Mouse (Mus musculus): Measurements from ENCODE around the gene Vps8.

Vps8 gene

DNA sequence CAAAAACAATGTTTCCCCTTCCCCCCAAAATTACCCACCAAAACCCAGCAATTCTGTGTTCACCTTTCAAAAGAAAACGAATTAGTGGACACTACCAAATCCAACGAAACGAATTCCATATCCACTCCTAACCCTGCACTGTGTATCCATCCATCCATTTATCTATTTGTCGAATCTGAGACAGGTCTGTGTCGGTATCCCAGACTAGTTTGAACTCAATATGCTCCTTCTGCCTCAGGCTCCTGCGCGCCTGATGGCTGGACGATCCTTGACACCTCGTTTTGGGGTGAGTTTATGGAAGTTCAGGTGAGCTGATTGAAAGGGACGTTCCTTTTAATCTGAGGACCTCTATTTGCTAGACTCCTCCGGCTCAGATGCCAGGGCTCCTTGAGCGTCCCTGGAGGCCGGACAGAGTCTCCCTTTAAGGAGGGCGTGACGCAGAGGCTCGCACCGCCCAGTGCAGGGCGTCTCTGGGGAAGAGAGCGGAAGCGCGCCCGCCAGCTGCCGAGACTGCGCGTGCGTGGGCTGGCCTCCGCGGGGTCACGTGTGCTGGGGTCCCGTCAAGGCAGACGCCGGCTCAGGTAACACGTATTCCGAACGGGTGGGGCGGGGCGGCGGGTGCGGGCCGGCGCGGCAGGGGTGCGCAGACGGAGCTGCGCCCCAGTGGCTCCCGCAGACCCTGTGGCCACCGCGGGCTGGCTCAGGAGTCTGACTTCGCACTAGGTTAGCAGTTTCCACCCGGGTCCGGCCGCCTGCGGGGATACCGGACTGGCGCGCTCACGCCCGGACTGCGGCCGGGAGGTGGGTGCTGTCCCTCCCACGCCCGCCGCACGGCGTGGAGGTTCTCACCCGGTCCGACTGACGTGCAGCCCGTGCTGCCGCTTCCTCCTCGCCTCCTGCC, at the start of gene Vps8:
Vps8 (plus strand) TSS at position 474 of the 901 bp plus-strand sequence.
- in situ Hi-C loops (cut with MboI, MseI): no loop called here

- in situ Hi-C loops (cut with MboI, MseI): loop anchor here (25.0 kb wide), 1 partner anchor 1736 kb away; the partner anchor contains the start of gene Olfr171
These were observed 49.5 kb upstream of the Vps8 start for GRCm38 (mm10) chr16:21373316-21373960.

DNA sequence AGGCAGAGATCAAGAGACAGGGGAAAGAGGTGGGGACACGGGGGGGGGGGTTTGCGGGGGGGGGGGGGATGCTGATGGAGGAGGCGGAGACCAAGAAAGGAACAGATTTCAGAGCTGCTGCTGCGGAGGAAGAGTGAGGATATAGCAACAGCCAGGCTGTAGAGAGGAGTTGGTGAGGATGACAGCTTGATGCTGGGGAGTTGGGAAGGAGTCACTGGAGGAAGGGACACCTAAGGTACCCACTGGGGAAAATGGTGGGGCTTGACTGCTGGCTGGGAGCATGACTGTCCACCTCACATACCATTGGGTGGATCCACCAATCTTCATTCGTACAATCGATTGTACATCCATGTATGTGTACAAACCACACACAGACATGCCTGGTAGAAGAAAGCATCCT, 48.9 kb upstream of the Vps8 start:
- in situ Hi-C loops (cut with MboI, MseI): loop anchor here (25.0 kb wide), 1 partner anchor 1737 kb away; the partner anchor contains the start of gene Olfr171

- in situ Hi-C loops (cut with MboI, MseI): no loop called here
These were observed 47.8 kb upstream of the Vps8 start for GRCm38 (mm10) chr16:21375147-21375546.

GRCm38 (mm10) chr16:21376316-21376715, 46.6 kb upstream of the Vps8 start:
- in situ Hi-C loops (cut with MboI, MseI): no loop called here

- in situ Hi-C loops (cut with MboI, MseI): no loop called here
These were observed 45.8 kb upstream of the Vps8 start for GRCm38 (mm10) chr16:21376949-21377604.

DNA sequence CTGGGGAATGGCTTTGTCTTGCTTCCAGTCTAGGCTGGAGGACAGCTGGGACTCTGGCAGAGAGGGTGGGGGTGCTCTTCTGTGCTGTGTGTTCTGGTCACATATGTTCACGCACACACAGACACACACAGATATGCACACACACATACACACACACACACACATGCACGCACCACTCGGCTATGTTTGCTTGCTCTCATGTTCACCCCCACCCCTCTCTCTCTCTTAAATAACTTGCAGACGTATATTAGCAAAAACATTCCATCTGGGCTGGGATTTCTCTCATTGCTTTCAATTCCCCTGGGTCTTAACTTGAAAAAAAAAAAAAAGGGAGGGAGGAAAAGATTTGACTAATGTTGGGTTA, 45.3 kb upstream of the Vps8 start:
- in situ Hi-C loops (cut with MboI, MseI): no loop called here

- in situ Hi-C loops (cut with MboI, MseI): no loop called here
These were observed 41.4 kb upstream of the Vps8 start for GRCm38 (mm10) chr16:21381469-21381868.

GRCm38 (mm10) chr16:21382152-21382911, 40.6 kb upstream of the Vps8 start:
- in situ Hi-C loops (cut with MboI, MseI): no loop called here

DNA sequence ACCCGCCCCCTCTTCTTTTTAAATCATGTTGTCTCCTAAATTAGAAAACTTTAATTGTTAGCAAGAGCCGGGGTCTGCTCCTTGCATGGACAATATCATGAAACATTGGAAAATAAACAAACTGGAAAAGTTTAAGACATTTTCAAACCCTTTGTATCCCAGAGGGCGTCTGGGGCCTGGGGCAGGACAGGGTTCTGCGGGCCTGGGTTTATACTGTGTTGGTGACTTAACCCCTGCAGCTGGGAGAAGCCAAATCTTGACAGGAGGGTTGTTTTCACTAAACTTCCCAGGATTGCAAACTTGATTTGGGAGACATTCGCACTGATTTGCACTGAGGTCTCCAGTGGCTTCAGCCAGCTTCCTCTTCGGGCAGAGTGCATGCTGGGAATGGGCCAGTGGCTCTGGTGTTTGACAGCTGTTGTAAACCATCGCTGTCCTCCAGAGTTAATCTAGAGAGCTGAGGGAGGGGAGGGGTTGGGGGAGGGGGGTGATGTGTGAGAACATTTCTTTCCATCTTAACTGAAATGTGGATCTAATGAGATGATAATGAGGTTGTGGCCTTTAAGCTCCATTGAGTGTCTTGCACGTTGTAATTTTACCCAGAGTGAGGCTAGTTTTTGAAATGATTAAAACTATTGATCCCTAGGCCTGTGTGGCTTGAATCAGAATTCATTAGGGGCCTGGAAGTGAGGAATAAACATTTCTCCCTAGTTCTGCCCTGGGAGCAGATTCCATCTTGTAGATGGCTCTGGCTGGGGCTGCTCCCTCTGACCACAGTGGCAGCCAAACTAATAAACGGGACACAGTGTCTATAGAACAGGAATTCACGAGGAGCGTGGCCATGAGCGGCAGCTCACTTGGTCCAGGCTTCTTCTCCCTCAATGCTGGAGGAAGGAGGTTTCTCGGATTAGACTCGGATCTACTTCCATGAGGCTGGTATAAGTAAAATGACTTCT, 36.7 kb upstream of the Vps8 start:
- in situ Hi-C loops (cut with MboI, MseI): no loop called here

DNA sequence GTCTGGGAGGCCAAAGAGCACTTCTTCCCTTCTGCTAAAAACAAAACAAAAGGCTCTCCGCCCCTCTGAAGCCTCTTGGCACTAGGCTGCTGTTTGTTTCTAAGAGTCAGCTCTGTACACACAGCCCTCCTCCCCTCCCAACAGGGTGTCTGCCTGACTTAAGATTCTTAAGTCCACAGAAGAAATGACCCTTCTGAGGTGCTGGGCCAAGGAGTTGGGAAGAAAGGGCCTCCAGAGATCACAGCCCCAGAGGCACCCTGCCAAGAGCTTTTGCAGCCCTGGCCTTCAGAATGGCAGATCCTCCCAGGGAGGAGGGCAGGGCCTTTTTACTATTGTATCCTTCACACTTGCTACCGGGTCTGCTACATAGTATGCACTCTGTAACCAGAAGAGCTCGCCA, 33.6 kb upstream of the Vps8 start:
- in situ Hi-C loops (cut with MboI, MseI): no loop called here

- in situ Hi-C loops (cut with MboI, MseI): loop anchor here (5.0 kb wide), 1 partner anchor 193 kb away; no protein-coding TSS in a partner anchor
These were observed 32.2 kb upstream of the Vps8 start for GRCm38 (mm10) chr16:21390744-21391143.

DNA sequence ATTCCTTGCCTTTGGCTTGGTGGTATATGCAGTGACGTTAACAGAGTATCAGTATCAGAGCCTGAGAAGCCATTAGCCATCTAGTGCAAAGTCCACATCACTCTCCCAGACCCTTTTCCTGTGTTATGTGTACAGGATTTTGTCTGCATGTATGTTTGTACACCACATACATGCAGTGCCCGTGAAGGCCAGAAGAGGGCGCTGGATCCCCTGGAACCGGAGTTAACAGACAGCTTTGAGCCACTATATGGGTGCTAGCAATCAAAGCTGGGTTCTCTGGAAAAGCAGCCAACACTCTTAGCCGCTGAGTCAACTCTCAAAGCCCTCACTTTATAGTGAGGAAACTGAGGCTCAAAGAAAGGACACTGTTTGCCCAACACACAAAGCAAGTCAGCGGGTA, 30.8 kb upstream of the Vps8 start:
- in situ Hi-C loops (cut with MboI, MseI): loop anchor here (5.0 kb wide), 1 partner anchor 195 kb away; no protein-coding TSS in a partner anchor

GRCm38 (mm10) chr16:21392517-21393112, 30.3 kb upstream of the Vps8 start:
- in situ Hi-C loops (cut with MboI, MseI): loop anchor here (5.0 kb wide), 1 partner anchor 195 kb away; no protein-coding TSS in a partner anchor

DNA sequence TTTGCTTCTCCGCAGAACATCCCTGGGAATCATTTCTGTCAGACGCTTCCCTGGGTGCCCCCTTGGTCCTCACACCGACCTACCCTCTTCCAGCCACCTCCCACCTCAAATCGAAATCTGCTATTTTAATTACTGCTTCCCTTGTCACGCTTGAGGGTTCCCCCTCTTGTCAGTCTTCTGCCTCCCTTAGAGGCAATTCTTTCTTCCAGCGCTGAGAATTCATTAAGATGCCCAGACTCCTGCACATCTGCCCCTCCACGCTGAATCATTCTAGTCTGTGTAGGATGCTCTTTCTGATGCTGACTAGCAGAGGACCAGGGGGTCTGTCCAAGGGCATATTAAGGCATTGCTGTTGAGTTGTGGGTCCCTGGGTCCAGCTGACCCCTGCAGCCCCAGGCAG, 27.4 kb upstream of the Vps8 start:
- in situ Hi-C loops (cut with MboI, MseI): no loop called here

- in situ Hi-C loops (cut with MboI, MseI): no loop called here
These were observed 25.2 kb upstream of the Vps8 start for GRCm38 (mm10) chr16:21397681-21398080.

- in situ Hi-C loops (cut with MboI, MseI): no loop called here
These were observed 24.4 kb upstream of the Vps8 start for GRCm38 (mm10) chr16:21398345-21399051.

DNA sequence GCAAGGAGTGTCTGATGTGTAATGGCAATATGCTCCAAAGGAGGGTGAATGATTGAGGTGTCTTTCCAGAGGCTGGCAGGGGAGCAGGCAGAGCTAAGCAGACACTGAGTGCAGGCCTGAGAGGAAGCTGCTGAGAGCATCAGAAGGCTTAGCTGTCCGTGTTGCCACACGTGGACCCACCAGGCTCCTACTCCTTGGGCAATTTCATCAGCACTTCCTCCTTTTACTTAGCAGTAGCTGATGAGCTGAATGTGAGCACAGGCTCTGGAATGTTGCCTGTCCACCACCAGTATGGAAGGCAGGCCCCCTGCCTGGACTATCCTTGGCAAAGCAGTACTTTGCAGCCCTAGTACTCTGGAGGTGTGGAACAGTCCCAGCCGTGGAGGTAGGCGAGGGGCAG, 23.0 kb upstream of the Vps8 start:
- in situ Hi-C loops (cut with MboI, MseI): no loop called here

DNA sequence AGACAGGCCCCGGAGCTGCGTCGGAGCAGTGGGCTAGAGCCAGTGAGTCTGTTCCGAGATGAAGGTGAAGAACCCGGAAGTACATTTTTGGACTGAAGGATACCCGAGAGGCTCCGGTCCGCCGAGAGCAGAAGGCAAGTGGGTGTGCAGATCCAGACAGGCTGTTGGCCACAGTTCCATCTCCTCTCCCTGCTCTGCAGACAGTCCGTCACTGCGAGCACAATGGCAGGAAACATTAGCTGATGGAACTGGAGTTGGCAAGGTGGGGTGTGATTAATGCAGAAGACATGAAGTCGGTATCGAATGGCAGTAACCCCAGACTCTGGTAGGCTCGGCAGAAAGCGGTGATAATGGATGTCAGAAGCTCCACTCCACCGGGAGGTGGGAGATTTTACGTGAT, 20.9 kb upstream of the Vps8 start:
- in situ Hi-C loops (cut with MboI, MseI): no loop called here
